Mouse (Mus musculus): ENCODE measurements around the gene Dock6.
"Not testable (repeated sequence)": the region's sequence is repeated elsewhere in the genome, so short reads cannot be mapped to it uniquely, and the experiment has no call there.

Gene Dock6

GRCm38 (mm10) chr9:21774353-21774752 lies 78.1 kb downstream of the Dock6 start:
- DNase-seq, result no peak

GRCm38 (mm10) chr9:21773396-21773795 lies 79.0 kb downstream of the Dock6 start:
- not testable (repeated sequence) for DNase-seq

DNA sequence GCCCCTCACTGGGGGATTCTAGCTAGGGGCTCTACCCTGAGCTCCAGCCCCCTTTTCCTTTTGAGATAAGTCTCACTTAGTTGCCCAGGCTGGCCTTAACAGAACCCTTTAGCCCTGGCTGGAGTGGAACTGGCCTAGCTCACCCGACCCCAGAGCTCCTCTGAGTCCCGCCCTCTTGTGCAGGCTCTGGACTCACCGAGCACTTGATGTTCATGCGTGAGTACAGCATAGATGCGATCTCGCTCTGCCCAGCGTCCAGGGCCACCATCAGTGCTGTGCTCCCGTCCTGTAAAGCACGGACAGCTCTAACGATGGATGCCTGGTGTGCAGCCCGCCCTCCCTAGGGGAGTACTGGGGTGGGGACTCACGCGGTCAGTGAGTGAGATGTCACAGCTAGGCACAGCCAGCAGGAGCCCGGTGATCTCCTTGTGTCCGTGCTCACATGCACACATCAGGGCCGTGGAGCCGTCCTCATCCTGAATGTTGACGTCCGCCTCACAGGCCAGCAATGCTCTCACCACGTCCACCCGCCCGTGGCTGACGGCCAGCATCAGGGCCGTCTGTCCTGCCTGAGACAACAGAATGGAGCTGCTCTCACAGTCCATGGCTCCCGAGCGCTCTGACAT lies 82.8 kb downstream of the Dock6 start:
- DNase-seq, result no peak

DNA sequence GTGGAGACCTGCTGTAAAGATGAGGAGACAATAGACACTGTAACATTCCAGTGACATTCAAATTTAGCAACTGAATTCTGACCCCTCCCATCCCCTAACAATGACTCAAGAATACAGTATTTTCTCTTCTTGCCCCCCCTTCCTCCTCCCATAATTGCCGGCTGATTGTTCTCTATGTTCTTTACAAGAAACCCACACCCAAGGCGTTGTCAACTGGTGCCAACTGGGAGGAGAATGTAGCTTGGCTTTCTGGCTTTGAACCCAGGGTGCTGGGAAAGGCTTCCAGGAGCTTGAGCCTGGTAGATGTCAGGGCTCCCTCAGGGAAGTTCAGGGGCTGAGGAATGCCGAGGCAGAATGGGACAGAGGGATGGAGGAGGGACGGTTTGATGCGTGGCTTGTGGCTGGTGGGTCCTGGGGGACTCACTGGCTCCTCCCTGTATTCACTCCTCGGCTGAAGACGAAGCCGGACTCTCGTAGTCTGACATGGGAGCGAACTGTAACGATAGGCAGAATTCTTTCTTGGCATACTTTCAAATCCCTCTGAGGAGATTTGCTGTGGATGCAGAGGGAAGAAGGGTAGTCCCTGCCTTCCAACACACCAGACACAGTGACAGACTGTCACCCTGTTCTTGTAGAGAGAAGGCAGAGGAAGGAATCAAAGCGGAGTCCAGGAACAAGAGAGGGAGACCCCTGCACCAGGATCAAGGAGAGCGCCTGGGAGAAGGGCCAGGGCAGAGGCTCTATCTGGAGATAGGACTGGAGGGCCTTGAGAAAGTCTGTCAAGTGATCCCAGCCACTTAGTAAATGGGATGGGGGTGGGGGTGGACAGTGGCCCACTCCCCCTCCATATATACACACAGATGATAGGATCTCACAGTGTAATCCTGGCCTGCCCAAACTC lies 83.7 kb downstream of the Dock6 start:
- peak in 1 of 2 experiments; percentile 26 for DNase-seq

DNA sequence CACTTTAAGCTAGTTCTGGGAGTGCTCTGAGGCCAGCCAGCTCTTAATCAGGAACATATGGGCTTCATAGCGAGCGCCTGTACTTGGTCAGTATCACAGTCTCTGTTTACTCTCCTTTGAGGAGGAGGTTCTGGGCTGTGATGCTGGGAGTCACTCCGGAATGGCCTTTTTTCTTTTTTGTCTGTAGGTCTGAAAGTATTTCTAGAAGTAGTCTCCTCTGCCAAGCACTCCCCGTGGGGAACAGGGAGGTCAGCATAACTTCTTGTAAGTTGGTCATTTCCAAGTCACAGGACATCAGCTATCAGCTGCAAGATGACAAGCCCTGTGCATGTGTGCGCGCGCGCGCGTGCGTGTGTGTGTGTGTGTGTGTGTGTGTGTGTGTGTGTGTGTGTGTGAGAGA lies 84.5 kb downstream of the Dock6 start:
- peak in 1 of 2 experiments; percentile 42 for DNase-seq

- DNase-seq, result peak; percentile 54 to 77
Measured at GRCm38 (mm10) chr9:21764084-21764999, 88.1 kb downstream of the Dock6 start.

GRCm38 (mm10) chr9:21762135-21762534 lies 90.3 kb downstream of the Dock6 start:
- peak; percentile 80 to 85 for DNase-seq

- DNase-seq, result peak; percentile 95 to 96
Measured at GRCm38 (mm10) chr9:21760155-21761088, 92.0 kb downstream of the Dock6 start, which contains the start of gene Spc24. Gene Spc24 (minus strand): TSS chr9:21760303.

DNA sequence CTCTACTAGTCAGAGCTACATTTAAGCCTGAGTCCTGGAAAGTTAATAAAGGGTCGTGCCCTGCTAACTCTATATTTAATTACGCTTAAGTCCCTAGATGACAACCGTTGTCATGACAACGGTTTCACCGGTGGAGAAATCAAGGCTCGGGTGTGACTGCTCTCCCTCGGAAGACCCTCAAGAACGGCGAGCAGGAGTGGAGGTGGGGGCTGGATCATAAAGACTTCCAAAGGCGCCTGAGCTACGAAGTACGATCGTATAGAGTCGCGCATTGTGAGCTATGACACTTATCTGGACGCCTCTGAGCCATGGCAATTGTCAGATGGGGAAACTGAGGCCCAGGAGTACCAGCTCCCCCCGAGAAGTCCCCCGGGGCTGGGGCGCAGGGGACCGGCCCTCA lies 92.7 kb downstream of the Dock6 start:
- DNase-seq, result no peak

- no peak for DNase-seq
Measured at GRCm38 (mm10) chr9:21758576-21759529, 93.6 kb downstream of the Dock6 start.

- DNase-seq, result no peak
Measured at GRCm38 (mm10) chr9:21754516-21755321, 97.7 kb downstream of the Dock6 start.

GRCm38 (mm10) chr9:21754003-21754402 lies 98.4 kb downstream of the Dock6 start:
- peak; percentile 89 to 92 for DNase-seq

DNA sequence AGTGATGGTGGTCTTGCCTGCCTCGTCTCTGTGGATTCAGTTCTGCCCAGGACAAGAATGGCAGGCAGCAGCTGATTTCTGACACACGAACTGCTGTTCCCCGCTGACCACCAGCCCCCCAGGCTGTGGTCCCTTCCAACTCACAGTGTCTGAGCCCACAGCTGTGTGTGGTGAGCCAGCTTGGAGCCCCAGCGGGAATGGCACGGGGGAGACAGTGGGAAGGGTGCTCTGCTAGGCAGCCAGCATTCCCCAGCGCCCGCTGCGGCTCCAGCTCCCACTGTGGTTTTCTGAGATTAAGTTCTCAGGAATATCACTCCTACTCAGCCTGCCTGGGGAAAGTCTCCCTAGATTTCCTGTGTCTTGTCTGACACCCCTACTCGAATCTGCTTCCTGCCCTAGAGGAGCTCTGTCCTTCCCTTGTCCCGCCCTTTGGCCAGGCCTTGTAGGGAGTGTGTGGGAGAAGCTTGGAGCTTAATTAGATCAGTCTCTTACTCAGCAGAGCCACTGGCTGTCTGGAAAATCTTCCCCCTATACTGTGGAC lies 100.1 kb downstream of the Dock6 start:
- peak; percentile 53 to 62 for DNase-seq

GRCm38 (mm10) chr9:21751347-21751746 lies 101.1 kb downstream of the Dock6 start:
- DNase-seq, result peak; percentile 72 to 82

GRCm38 (mm10) chr9:21750370-21750769 lies 102.1 kb downstream of the Dock6 start:
- DNase-seq, result no peak

Measured in lung, adult 18-20 months (tissue).